Mouse (Mus musculus) MEL (cell line): ENCODE measurements around the gene Vps50.

ENCODE experiments used
- TAL1 ChIP-seq: IDR thresholded peaks from 2 replicates; pipeline ENCODE4 v1.6.1; 2012; ENCODE audit warnings: mild to moderate bottlenecking, inconsistent platforms, low read length, moderate library complexity, mixed read lengths
- USF1 ChIP-seq: IDR thresholded peaks from 2 replicates; pipeline ENCODE4 v1.6.1; 2014; ENCODE audit warnings: low read depth, mild to moderate bottlenecking, inconsistent platforms, low read length, improper control_type of control experiment, moderate library complexity

DNA sequence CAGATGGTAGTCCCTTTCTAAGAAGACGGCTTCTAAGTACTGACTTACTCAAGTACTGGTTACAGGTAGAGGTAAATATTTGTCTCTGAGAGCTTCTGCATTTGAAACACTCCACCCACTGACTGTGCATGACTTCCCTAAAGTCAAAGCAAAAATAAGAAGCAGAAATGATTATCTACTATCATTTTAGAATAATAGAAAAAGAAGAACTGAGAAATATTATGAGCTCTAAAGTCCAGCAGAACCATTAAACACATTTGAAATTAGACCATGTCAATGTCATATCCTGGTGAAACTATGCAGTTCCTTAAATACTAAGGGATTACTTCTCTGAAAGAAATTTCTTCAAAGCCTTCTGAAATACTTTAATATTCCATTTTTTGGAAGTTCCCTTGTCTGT is 10.8 kb upstream of the Vps50 start:
- TF ChIP-seq TAL1 (no peak), USF1 (no peak)
